Mouse (Mus musculus) bone marrow, adult 2 months (tissue): ENCODE measurements around the gene Fndc8. TPM values are rescaled to one million over a fixed set of nuclear protein-coding genes. Genes with fewer than 3 reads are reported as not detected.

Experiments
- H3K27ac ChIP-seq: fragments of 200-500 bp; 2 replicates; pipeline ENCODE4 v1.5.1; 2012; ENCODE audit warnings: low read depth, mild to moderate bottlenecking, control low read depth, inconsistent platforms, low read length; ENCODE audit not compliant: control insufficient read depth, poor library complexity, insufficient read depth
- H3K4me1 ChIP-seq: fragments of 200-500 bp; 2 replicates; pipeline ENCODE4 v1.6.1; 2011; ENCODE audit warnings: low read length; ENCODE audit not compliant: control insufficient read depth, insufficient read depth
- H3K4me3 ChIP-seq: fragments of 200-500 bp; replicated peaks from 2 replicates; pipeline ENCODE3; 2011; ENCODE audit warnings: mild to moderate bottlenecking, low read depth, low read length, control low read depth; ENCODE audit not compliant: control insufficient read depth
- CTCF ChIP-seq: fragments of 200-500 bp; IDR thresholded peaks from 2 replicates; pipeline ENCODE4 v1.5.1; 2011; ENCODE audit warnings: low read length, control low read depth; ENCODE audit not compliant: control insufficient read depth, insufficient read depth
- POLR2A ChIP-seq: fragments of 200-500 bp; IDR thresholded peaks from 2 replicates; pipeline ENCODE4 v1.6.1; 2011; ENCODE audit warnings: low read depth, mild to moderate bottlenecking, control low read depth, low read length, borderline replicate concordance; ENCODE audit not compliant: control insufficient read depth
- WGBS: fragments of 180-500 bp; shearing (Covaris S2); methylation state at CpG from one replicate; pipeline ENCODE4 v1.1.7; 2018; 5-methylcytosine and 5-hydroxymethylcytosine counted together
- polyA plus RNA-seq: library from polyadenylated mRNA; stranded (reverse); fragments of >200 nt; gene quantifications from 2 replicates; pipeline ENCODE4 v1.2.4, GENCODE M21; 2011; ENCODE audit warnings: low replicate concordance; ENCODE audit not compliant: missing spikeins, insufficient read depth, insufficient read length

Fndc8 gene
- polyA plus RNA-seq, result not detected in 2 replicates

DNA sequence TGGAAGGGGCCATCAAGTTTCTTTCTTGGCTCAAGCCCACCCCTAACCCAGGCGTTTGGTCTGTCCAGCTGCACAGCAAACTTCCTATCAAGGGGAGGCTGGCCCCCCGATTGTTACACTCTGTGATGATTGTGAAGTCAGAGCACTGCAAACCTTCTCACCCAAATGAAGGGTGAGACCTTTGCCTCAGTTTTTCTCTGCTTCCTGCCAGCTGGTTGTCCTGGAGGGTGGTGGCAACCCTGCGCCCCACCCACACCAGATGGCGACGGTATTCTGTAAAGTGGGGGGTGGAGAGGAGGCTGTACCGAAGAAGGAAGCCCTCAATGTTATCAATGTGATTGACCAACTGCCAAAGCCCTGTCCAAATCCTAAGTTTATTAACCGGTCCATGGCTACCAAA, at the start of gene Fndc8:
Fndc8 (plus strand) TSS at position 189 of the 400 bp plus-strand sequence.
- WGBS, result 42% methylated on average over 7 of the region's 7 CpGs
- Histone ChIP-seq H3K27ac (no peak within 1 kb of the TSS), H3K4me1 (no peaks in the 10 kb centered on the region), H3K4me3 (no peak within 1 kb of the TSS)
- TF ChIP-seq CTCF (no peak), POLR2A (no peak)

DNA sequence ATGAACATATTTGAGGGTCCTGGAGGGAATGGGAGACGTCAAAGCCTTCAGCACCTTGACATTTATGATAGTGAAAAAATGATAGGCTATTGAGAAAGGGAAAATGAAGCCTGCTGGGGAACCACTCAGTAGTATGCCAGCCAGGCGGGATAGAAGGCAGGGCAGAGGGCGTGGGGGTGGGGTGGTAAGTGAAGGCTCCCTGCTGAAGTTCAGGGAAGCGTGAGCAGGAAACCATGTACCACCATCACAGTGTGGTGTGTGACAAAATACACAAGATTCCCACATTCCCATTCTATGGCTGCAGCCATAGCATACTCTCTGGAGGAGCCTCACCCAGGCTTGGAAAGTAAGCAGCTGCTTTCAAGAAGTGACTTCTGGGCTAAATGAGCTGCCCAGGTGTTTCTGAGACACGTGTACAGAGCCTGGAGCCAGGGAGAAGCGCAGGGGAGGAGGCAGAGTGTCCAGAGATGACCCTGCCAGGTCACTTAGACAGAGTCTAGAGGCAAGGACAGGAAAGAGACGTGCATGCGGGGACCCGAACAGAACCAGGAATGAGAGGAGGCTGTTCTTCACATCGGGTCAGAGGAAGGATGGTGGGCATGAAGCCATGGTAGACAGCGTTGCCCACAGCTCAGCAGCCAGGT, 47.0 kb upstream of the Fndc8 start:
- Histone ChIP-seq H3K27ac (peak overlapping the region; percentile 86), H3K4me1 (peaks cover 6% of the 10 kb centered on the region; the same call in 1 of the 2 replicates), H3K4me3 (peak overlapping the region; percentile 72)
- TF ChIP-seq POLR2A (no peak), CTCF (no peak)
- 25% methylated on average over 11 of the region's 11 CpGs for WGBS

GRCm38 (mm10) chr11:82845415-82846078, 46.4 kb upstream of the Fndc8 start:
- Histone ChIP-seq H3K4me1 (peaks cover 6% of the 10 kb centered on the region; the same call in 1 of the 2 replicates), H3K27ac (peak overlapping the region; percentile 86), H3K4me3 (peak overlapping the region; percentile 72)
- WGBS, result 2% methylated on average over 16 of the region's 16 CpGs
- TF ChIP-seq POLR2A (peak; percentile 76; the same call in 1 of the 2 replicates), CTCF (peak; percentile 27; the same call in 1 of the 2 replicates)

- TF ChIP-seq POLR2A (no peak), CTCF (no peak)
- 11% methylated on average over 4 of the region's 4 CpGs for whole genome bisulfite sequencing
- peaks cover 5% of the 10 kb centered on the region; the same call in 1 of the 2 replicates for H3K4me1 ChIP-seq
Observed at GRCm38 (mm10) chr11:82846079-82846436, 45.9 kb upstream of the Fndc8 start.

DNA sequence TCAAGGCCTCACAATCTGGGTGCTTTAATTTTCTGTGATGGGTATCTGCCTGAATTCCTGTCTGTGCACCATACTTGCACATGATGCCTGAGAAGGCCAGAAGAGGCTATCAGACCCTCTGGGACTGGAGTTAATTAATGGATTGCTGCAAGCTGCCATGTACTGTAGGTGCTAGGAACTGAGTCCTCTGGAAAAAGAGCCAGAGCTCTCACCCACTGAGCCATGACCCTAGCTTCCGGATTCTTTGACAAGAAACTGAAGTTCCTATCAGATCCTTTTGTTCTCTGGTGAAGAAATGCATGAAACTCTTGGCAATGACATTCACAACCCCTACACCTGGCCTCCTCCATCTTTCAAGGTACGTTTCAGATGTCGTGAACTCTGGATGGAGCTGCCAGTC, 45.0 kb upstream of the Fndc8 start:
- WGBS, result 71% methylated on average over 3 of the region's 3 CpGs
- Histone ChIP-seq H3K4me1 (peaks cover 5% of the 10 kb centered on the region; the same call in 1 of the 2 replicates), H3K4me3 (no peak overlapping the region), H3K27ac (peak overlapping the region; percentile 83)
- TF ChIP-seq POLR2A, result no peak
- TF ChIP-seq CTCF, result no peak

More at GRCm38 (mm10) chr11:82846079-82846436, 45.9 kb upstream of the Fndc8 start:
- Histone ChIP-seq H3K27ac (peak overlapping the region; percentile 86), H3K4me3 (peak overlapping the region; percentile 72)

DNA sequence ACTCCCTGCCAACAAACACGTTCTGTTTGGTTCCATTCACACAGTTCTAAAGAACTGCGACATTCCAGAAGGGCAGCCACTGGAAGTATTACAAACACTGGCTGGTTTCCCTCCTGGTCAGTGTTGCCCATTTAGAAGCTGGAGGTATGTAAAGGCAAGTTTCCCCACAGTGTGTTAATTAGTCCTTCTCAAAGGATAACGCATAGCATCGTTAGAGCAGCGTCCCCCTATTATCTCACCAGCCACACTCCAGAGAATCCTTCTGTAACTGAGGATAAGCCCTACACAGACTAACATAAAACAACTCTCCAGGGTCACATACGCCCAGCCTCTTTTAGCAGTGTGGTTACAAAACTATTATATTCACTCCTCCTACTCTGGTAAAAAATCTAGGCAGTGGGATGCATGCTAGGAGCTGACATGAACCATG, 44.3 kb upstream of the Fndc8 start:
- Histone ChIP-seq H3K27ac (peak overlapping the region; percentile 83; the same call in 1 of the 2 replicates), H3K4me3 (no peak overlapping the region), H3K4me1 (peaks cover 3% of the 10 kb centered on the region; the same call in 1 of the 2 replicates)
- TF ChIP-seq POLR2A (no peak), CTCF (no peak)
- 55% methylated on average over 6 of the region's 6 CpGs for WGBS

GRCm38 (mm10) chr11:82850259-82850658, 41.7 kb upstream of the Fndc8 start:
- WGBS, result 77% methylated on average over 5 of the region's 5 CpGs
- H3K4me1 ChIP-seq, result peaks cover 3% of the 10 kb centered on the region; the same call in 1 of the 2 replicates
- TF ChIP-seq POLR2A, result no peak
- TF ChIP-seq CTCF, result no peak

DNA sequence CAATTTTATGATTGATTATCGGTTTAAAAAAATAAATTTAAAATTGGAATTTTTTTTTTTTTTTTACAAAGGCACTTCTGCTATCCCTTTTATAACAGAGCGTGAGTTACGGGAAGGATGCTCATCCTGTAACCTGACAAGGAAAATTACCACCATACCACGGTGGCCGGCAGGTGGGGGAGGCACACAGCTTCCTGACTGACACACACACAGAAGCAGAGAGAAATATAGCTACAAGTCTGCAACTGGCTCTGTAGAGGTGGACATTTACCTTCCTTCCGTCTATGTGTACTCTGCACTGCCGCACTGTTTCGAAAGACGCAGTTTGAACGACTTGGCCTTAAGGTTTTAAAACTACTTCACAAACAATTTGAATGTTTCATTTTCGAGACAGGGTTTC, 39.8 kb upstream of the Fndc8 start:
- Histone ChIP-seq H3K4me1 (peaks cover 6% of the 10 kb centered on the region; the same call in 1 of the 2 replicates), H3K27ac (no peak overlapping the region), H3K4me3 (no peak overlapping the region)
- TF ChIP-seq POLR2A (no peak), CTCF (no peak)
- 73% methylated on average over 11 of the region's 11 CpGs for WGBS

More at GRCm38 (mm10) chr11:82850259-82850658, 41.7 kb upstream of the Fndc8 start:
- no peak overlapping the region for H3K4me3 ChIP-seq
- H3K27ac ChIP-seq, result no peak overlapping the region
